Mouse (Mus musculus): Measurements from ENCODE around the gene Jade1.

GRCm38 (mm10) chr3:41575971-41576370 lies 20.4 kb downstream of the Jade1 start:
- TF ChIP-seq POLR2A (IDR thresholded peaks at IDR 0.05; ENCODE audit: low read depth, low read length) (no peak), KAT2A (IDR thresholded peaks at IDR 0.05; ENCODE audit: insufficient replicate concordance, low read length) (no peak), CTCF (conservative IDR thresholded peaks at IDR 0.05 in 1 of 2, IDR thresholded peaks at IDR 0.05 in 1 of 2; ENCODE audit: low read depth in 2 of 2, low read length in 2 of 2) (no peak), CHD2 (IDR thresholded peaks at IDR 0.05; ENCODE audit: low read length) (no peak), TCF12 (IDR thresholded peaks at IDR 0.05; ENCODE audit: low read depth, low read length) (no peak), ZNF384 (IDR thresholded peaks at IDR 0.05; ENCODE audit: low read depth, low read length) (no peak), USF1 (IDR thresholded peaks at IDR 0.05; ENCODE audit: low read depth, low read length) (no peak), EP300 (IDR thresholded peaks at IDR 0.05; ENCODE audit: low read length) (no peak)
